Mouse (Mus musculus) liver, postnatal 0 days (tissue): Measurements from ENCODE around the gene Ptprk.

Experiments used
- CTCF ChIP-seq: sonication (generic); IDR thresholded peaks from 2 replicates; pipeline ENCODE4 v1.5.1; 2016; ENCODE audit warnings: antibody characterized with exemption, low read depth
- EP300 ChIP-seq: IDR thresholded peaks from 2 replicates; pipeline ENCODE4 v1.6.1; 2016; ENCODE audit warnings: antibody characterized with exemption, low read depth, mild to moderate bottlenecking

GRCm38 (mm10) chr10:28395610-28396519, 321.2 kb downstream of the Ptprk start:
- no peak for TF ChIP-seq EP300
- TF ChIP-seq CTCF: no peak
